Mouse (Mus musculus) spleen, adult 2 months (tissue): ENCODE measurements around the gene Gm20518. TPM values are rescaled to one million over a fixed set of nuclear protein-coding genes. Genes with fewer than 3 reads are reported as not detected.

Experiments used
- DNase-seq, 2 experiments: peaks; one replicate each; pipeline versions ENCODE4 v3.0.0 to v3.0.0-alpha.2; 2012 to 2021; ENCODE audit warnings: low spot score in 2 of 2, low read depth in 1 of 2
- H3K27ac ChIP-seq: fragments of 200-500 bp; 2 replicates; pipeline ENCODE4 v1.5.1; 2012; ENCODE audit warnings: low read length, inconsistent platforms; ENCODE audit not compliant: insufficient read depth
- H3K27me3 ChIP-seq: fragments of 200-500 bp; 2 replicates; pipeline ENCODE4 v1.6.1; 2012; ENCODE audit warnings: mild to moderate bottlenecking, moderate library complexity, low read length, inconsistent platforms; ENCODE audit not compliant: control insufficient read depth, insufficient read depth
- H3K36me3 ChIP-seq: fragments of 200-500 bp; 2 replicates; pipeline ENCODE4 v1.6.1; 2012; ENCODE audit warnings: mild to moderate bottlenecking, low read length, inconsistent platforms; ENCODE audit not compliant: control insufficient read depth, insufficient read depth
- H3K4me1 ChIP-seq: fragments of 200-500 bp; 2 replicates; pipeline ENCODE4 v1.6.1; 2011; ENCODE audit warnings: inconsistent platforms; ENCODE audit not compliant: control insufficient read depth, insufficient read depth, insufficient read length
- H3K4me3 ChIP-seq: fragments of 200-500 bp; 2 replicates; pipeline ENCODE4 v1.5.1; 2011; ENCODE audit warnings: mild to moderate bottlenecking, inconsistent platforms; ENCODE audit not compliant: insufficient read depth, insufficient read length; ENCODE audit errors: extremely low read depth
- CTCF ChIP-seq: fragments of 200-500 bp; IDR thresholded peaks from 2 replicates; pipeline ENCODE4 v1.5.1; 2011; ENCODE audit warnings: mild to moderate bottlenecking, inconsistent platforms; ENCODE audit not compliant: insufficient read depth, insufficient read length, insufficient replicate concordance; ENCODE audit errors: extremely low read depth
- POLR2A ChIP-seq: fragments of 200-500 bp; IDR thresholded peaks from 2 replicates; pipeline ENCODE4 v1.6.1; 2011; ENCODE audit warnings: low read depth, low read length, inconsistent platforms
- WGBS: fragments of 180-500 bp; shearing (Covaris S2); methylation state at CpG from one replicate; pipeline ENCODE4 v1.1.7; 2018; 5-methylcytosine and 5-hydroxymethylcytosine counted together
- polyA plus RNA-seq: library from polyadenylated mRNA; depleted of rRNA; stranded (reverse); fragments of >200 nt; gene quantifications from 2 replicates; pipeline ENCODE4 v1.2.3, GENCODE M21; 2012; rRNA removed

Gm20518 gene
- polyA plus RNA-seq, 1 experiment, result 1.4 TPM

DNA sequence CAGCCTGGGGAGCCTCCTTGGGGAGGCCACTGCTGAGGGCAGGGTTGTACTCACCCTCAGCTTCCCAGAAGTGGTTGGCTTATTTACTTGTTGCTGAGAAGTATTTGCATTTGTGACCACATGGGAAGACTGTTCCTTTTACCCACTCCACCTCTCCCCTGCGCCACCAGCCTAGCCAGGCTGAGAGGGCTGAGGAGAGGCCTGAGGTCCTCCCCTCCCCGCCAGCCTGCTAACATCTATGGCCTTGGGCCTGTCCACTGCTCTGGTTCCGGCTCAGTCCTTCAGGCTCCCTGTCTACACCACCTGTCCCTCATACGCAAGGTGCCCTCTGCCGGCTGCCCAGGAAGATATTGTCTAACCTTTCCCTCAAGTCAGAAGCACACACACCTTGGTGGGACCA lies 95.8 kb downstream of the Gm20518 start:
- H3K27ac ChIP-seq, result no peak overlapping the region
- no peak overlapping the region for H3K4me3 ChIP-seq
- no peak for DNase-seq
- no peak for TF ChIP-seq POLR2A
- TF ChIP-seq CTCF, result no peak
- WGBS, result 87% methylated on average over 5 of the region's 5 CpGs
- no peaks in the 10 kb centered on the region for H3K36me3 ChIP-seq
- peaks cover 21% of the 10 kb centered on the region for H3K27me3 ChIP-seq
- peaks cover 6% of the 10 kb centered on the region; the same call in 1 of the 2 replicates for H3K4me1 ChIP-seq

DNA sequence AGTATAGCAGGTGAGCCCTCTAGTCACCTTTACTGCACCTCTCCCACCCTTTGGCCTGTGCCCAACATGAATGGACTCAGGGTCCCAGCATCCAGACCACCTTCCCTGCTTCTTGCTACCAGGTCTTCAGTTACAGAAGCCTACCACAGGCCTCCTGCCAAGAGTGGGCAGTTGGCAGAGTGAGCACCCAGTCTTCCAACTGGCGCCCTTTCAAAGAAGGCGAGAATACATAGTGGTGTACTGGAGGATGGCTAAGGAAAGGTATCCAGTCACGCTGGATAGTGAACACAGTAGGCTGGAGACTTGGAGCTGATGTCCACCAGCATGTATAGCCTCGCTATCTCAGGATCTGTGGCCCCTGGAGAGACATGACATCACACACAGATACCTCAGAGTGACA lies 97.4 kb downstream of the Gm20518 start:
- WGBS, result 91% methylated on average over 4 of the region's 4 CpGs
- peaks cover 16% of the 10 kb centered on the region for H3K27me3 ChIP-seq
- H3K27ac ChIP-seq, result no peak overlapping the region
- peaks cover 6% of the 10 kb centered on the region; the same call in 1 of the 2 replicates for H3K4me1 ChIP-seq
- no peak for DNase-seq
- H3K4me3 ChIP-seq, result no peak overlapping the region
- H3K36me3 ChIP-seq, result peaks cover 3% of the 10 kb centered on the region; the same call in 1 of the 2 replicates
- TF ChIP-seq CTCF, result no peak
- TF ChIP-seq POLR2A, result no peak

DNA sequence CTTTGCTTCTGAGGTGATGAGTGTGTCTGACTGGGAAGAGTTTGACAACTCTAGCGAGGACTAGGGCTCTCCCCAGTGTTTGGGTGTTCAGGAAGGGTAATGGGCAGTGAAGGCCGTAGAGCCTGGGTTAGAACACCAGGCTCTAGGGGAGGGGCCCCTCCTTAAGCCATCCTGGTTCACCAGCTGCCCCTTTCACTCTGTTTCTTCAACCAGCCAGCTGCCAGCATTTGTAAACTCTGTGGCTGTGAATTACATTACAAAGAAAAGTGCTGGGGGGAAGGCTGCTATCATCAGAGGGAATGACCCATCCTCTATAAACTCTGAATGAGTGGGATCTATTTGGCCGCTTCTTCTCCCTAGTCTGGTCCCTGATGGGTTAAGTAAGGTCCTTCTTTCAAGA lies 98.7 kb downstream of the Gm20518 start:
- no peak for DNase-seq
- peaks cover 6% of the 10 kb centered on the region; the same call in 1 of the 2 replicates for H3K4me1 ChIP-seq
- H3K27ac ChIP-seq, result no peak overlapping the region
- no peak overlapping the region for H3K4me3 ChIP-seq
- H3K36me3 ChIP-seq, result peaks cover 5% of the 10 kb centered on the region
- peaks cover 9% of the 10 kb centered on the region for H3K27me3 ChIP-seq
- TF ChIP-seq POLR2A (no peak), CTCF (no peak)
- 89% methylated on average over 3 of the region's 3 CpGs for WGBS

DNA sequence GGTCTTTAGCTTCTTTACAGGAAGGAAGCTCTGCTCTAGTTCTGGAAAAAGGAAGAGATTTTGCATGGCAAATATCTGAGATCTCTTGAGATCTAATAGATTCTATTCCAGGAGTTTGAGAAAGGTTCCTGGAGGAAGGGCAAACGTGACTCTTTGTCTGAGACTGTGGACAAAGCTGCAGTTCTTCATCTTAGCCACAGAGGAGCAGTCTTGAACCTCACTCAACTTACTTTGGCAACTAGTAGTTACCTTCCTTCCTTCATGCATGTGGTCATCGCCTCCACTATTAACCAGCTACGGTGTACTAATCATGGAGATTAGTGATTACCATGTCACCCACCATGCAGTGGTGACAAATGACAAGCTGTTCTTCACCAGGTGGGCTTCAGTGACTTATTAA lies 106.1 kb downstream of the Gm20518 start:
- Histone ChIP-seq H3K27me3 (no peaks in the 10 kb centered on the region), H3K27ac (no peak overlapping the region), H3K4me1 (no peaks in the 10 kb centered on the region), H3K4me3 (no peak overlapping the region), H3K36me3 (peaks cover 5% of the 10 kb centered on the region)
- no peak for DNase-seq
- WGBS, result 80% methylated on average over 3 of the region's 3 CpGs
- TF ChIP-seq CTCF, result no peak
- no peak for TF ChIP-seq POLR2A

Other genes with a start within 250 kb of the Gm20518 start
- 1.0 and 1.4 TPM in 2 replicates for gene Ccdc74a, start 245.2 kb downstream of the Gm20518 start, polyA plus RNA-seq
- gene Med15, start 158.8 kb downstream of the Gm20518 start, polyA plus RNA-seq, result 110 and 117 TPM in 2 replicates
- 20.0 and 25.5 TPM in 2 replicates for gene Klhl22, start 132.1 kb downstream of the Gm20518 start, polyA plus RNA-seq
- 27.6 and 40.8 TPM in 2 replicates for gene Scarf2, start 94.4 kb downstream of the Gm20518 start, polyA plus RNA-seq
- not detected in 2 replicates for gene B830017H08Rik, start 58.5 kb downstream of the Gm20518 start, polyA plus RNA-seq
- 10.0 and 11.2 TPM in 2 replicates for gene Car15, start 53.3 kb downstream of the Gm20518 start, polyA plus RNA-seq
- 0.04 TPM in 1 of 2 replicates, not detected in the other for gene Tssk1, start 2.6 kb upstream of the Gm20518 start, polyA plus RNA-seq
- gene Dgcr2, start 6.9 kb upstream of the Gm20518 start, polyA plus RNA-seq, result 57.7 and 85.0 TPM in 2 replicates
- not detected in 2 replicates for gene Tssk2, start 7.0 kb upstream of the Gm20518 start, polyA plus RNA-seq
- 19.3 and 22.7 TPM in 2 replicates for gene Ess2, start 19.7 kb upstream of the Gm20518 start, polyA plus RNA-seq
- gene Gsc2, start 23.4 kb upstream of the Gm20518 start, polyA plus RNA-seq, result not detected in 2 replicates
- 46.1 and 59.0 TPM in 2 replicates for gene Slc25a1, start 36.5 kb upstream of the Gm20518 start, polyA plus RNA-seq
- not detected in 2 replicates for gene Vpreb2, start 88.8 kb upstream of the Gm20518 start, polyA plus RNA-seq
- gene Dgcr6, start 161.2 kb upstream of the Gm20518 start, polyA plus RNA-seq, result 17.6 and 20.3 TPM in 2 replicates
- gene Prodh, start 198.5 kb upstream of the Gm20518 start, polyA plus RNA-seq, result 11.3 and 13.1 TPM in 2 replicates
- 10.2 and 10.9 TPM in 2 replicates for gene Rtn4r, start 236.0 kb upstream of the Gm20518 start, polyA plus RNA-seq